Mouse (Mus musculus) CD4-positive, CD25-positive, alpha-beta regulatory T cell (primary cell): Measurements from ENCODE around the gene Krt80. TPM values are rescaled to one million over a fixed set of nuclear protein-coding genes. Genes with fewer than 3 reads are reported as not detected.

Source experiments
- polyA plus RNA-seq: library from polyadenylated mRNA; unstranded; fragments of 100-300 nt; shearing (Covaris generic); gene quantifications from one replicate; pipeline ENCODE4 v1.2.1, GENCODE M21; 2017

Gene Krt80
- polyA plus RNA-seq: 0.06 TPM

GRCm38 (mm10) chr15:101370101-101370911 is at the start of gene Krt80:
Krt80 (minus strand) TSS chr15:101370162.

GRCm38 (mm10) chr15:101410775-101411174 is 40.8 kb upstream of the Krt80 start, which contains the start of gene Krt7:
Krt7 (plus strand) TSS chr15:101411043.

Other genes with a start within 250 kb of the Krt80 start
- 5.3 TPM for gene Acvrl1, start 241.6 kb downstream of the Krt80 start, polyA plus RNA-seq
- 2.4 TPM for gene Acvr1b, start 196.1 kb downstream of the Krt80 start, polyA plus RNA-seq
- 8.4 TPM for gene Grasp, start 146.0 kb downstream of the Krt80 start, polyA plus RNA-seq
- 116 TPM for gene Nr4a1, start 115.9 kb downstream of the Krt80 start, polyA plus RNA-seq
- gene Atg101, start 85.9 kb downstream of the Krt80 start, polyA plus RNA-seq: 63.0 TPM
- gene 6030408B16Rik, start 77.0 kb downstream of the Krt80 start, polyA plus RNA-seq: not detected
- gene Krt7, start 40.9 kb upstream of the Krt80 start, polyA plus RNA-seq: 0.07 TPM
- gene Krt87, start 68.6 kb upstream of the Krt80 start, polyA plus RNA-seq: 0.16 TPM
- not detected for gene Krt88, start 77.6 kb upstream of the Krt80 start, polyA plus RNA-seq
- not detected for gene Krt81, start 93.6 kb upstream of the Krt80 start, polyA plus RNA-seq
- gene Krt86, start 103.3 kb upstream of the Krt80 start, polyA plus RNA-seq: not detected
- gene Krt83, start 121.3 kb upstream of the Krt80 start, polyA plus RNA-seq: 2.7 TPM
- gene Gm49425, start 147.1 kb upstream of the Krt80 start, polyA plus RNA-seq: not detected
- gene Krt84, start 162.7 kb upstream of the Krt80 start, polyA plus RNA-seq: 0.14 TPM
- gene Krt82, start 180.5 kb upstream of the Krt80 start, polyA plus RNA-seq: not detected
- gene Krt90, start 192.8 kb upstream of the Krt80 start, polyA plus RNA-seq: not detected
- 0.18 TPM for gene Krt75, start 203.7 kb upstream of the Krt80 start, polyA plus RNA-seq